Mouse (Mus musculus): ENCODE measurements around the gene Stab2. TPM values are rescaled to one million over a fixed set of nuclear protein-coding genes. Genes with fewer than 3 reads are reported as not detected.
A peak's percentile ranks its signal among the peaks of the same experiment; 100 is the strongest.

Gene Stab2
- polyA plus RNA-seq, 1 experiment from 2014 or later, result 4.0 TPM

DNA sequence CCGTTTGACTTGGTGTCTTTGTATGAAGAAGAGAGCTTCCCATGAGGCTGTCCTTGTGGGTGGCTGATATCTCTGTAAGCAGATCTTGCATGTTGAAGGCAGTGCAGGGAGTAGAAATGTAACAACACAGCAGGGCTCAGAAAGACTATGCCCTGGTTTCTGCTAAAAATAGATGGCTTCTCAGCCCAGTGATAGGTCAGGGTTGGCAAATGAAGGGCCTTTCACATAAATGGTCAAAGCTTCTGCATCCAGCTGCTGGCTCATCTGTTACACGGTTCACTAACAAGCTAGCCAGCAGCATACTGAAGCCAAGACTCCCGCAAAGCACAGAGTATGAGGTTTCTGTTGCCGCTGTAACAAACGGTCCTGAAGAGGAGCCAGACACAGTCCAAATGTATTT lies 34.5 kb downstream of the Stab2 start:
- WGBS, result 66% methylated on average over 5 of the region's 5 CpGs
- H3K9me3 ChIP-seq, result no peaks in the 10 kb centered on the region
- H3K36me3 ChIP-seq, result no peaks in the 10 kb centered on the region
- H3K4me1 ChIP-seq, result peaks cover 11% of the 10 kb centered on the region; the same call in 1 of the 2 replicates
- DNase-seq (ENCODE audit: low spot score), result no peak
- H3K27ac ChIP-seq, result no peak overlapping the region
- no peak overlapping the region for H3K4me3 ChIP-seq
- peaks cover 10% of the 10 kb centered on the region; the same call in 1 of the 2 replicates for H3K27me3 ChIP-seq (ENCODE audit: insufficient read depth, poor library complexity, severe bottlenecking)

DNA sequence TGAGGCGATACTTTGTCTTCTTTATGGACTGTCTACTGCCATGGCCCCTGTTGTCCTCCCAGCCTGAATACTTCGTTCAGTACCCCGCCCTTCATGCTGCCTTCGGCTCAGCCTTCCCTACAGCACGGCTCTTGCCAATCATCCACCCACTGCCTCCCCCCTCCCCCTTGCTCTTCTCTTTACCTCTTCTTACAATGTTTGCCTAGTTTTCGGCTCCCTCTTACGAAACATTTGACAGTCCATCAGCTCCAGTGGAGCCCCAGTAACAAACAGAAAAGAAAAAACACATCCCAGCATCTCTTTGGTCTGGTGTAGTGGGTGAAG lies 35.4 kb downstream of the Stab2 start:
- Histone ChIP-seq H3K36me3 (no peaks in the 10 kb centered on the region), H3K4me1 (peaks cover 11% of the 10 kb centered on the region; the same call in 1 of the 2 replicates), H3K4me3 (peak overlapping the region; percentile 43), H3K27me3 (ENCODE audit: insufficient read depth, poor library complexity, severe bottlenecking) (peaks cover 14% of the 10 kb centered on the region; the same call in 1 of the 2 replicates), H3K9me3 (no peaks in the 10 kb centered on the region), H3K27ac (no peak overlapping the region)
- WGBS, result 44% methylated on average over 7 of the region's 7 CpGs
- DNase-seq (ENCODE audit: low spot score), result no peak

DNA sequence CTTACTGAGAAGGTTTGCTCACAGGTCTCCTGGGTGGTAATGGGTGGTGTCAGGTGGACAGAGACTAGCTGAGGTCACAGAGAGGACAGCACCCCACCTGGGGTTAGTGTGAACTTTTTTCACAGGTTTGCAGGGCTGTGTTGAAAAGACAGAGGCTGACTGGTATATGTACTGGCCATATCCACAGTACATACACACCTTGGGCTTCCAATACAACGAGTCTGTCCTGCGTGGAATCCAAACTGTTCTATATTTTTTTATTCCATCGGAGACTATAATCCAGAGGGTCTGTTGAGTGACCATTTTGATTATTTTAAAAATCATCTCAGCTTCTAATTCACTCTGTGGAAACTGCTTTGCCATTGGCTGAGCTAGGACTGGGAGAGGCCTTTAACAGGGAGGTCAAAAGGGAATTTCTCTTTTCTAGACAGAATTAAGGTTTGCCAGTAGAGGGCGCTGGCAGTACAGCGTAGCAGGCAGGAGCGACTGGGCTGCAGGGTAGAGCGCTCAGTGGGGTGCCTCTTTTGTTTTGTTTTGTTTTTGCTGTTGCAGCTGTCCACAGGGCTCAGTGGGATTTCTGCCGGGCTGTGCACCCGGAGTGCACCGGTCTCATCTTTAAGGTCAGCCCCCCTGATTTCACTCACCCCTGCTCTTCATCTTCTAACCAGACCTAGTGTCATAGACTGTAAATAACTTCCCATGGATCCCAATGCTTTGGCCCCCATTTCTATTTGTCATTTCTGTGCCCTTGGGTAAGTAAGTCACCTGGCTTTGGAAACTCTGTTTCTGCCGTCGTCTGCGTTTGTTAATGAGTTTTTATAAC lies 35.9 kb downstream of the Stab2 start:
- DNase-seq (ENCODE audit: low spot score), result peak; percentile 79
- Histone ChIP-seq H3K9me3 (no peaks in the 10 kb centered on the region), H3K36me3 (no peaks in the 10 kb centered on the region), H3K4me1 (peaks cover 11% of the 10 kb centered on the region; the same call in 1 of the 2 replicates), H3K4me3 (peak overlapping the region; percentile 43), H3K27me3 (ENCODE audit: insufficient read depth, poor library complexity, severe bottlenecking) (peaks cover 14% of the 10 kb centered on the region; the same call in 1 of the 2 replicates), H3K27ac (no peak overlapping the region)
- 23% methylated on average over 13 of the region's 13 CpGs for WGBS

DNA sequence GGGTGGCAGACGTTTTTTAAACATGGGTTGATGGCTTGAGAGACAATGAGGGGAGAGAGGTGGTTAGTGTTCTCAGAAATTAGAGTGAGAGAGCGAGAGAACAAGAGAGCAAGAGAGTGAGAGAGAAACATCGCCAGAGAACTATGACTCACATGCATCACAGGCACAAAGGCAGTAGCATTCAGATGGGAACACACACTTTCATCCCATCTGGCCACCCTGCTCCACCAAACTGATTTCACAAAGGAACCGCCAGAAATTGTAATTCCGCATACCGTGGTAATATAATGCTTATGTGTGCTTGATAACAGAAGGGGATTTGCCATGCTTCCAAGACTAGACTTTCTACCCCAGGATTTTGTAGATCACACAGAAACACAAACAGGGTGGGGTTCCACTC lies 38.5 kb downstream of the Stab2 start:
- H3K27me3 ChIP-seq (ENCODE audit: insufficient read depth, poor library complexity, severe bottlenecking), result peaks cover 22% of the 10 kb centered on the region; the same call in 1 of the 2 replicates
- no peaks in the 10 kb centered on the region for H3K9me3 ChIP-seq
- no peaks in the 10 kb centered on the region for H3K36me3 ChIP-seq
- WGBS, result 81% methylated on average over 6 of the region's 6 CpGs
- no peak overlapping the region for H3K4me3 ChIP-seq
- H3K27ac ChIP-seq, result no peak overlapping the region
- no peak for DNase-seq (ENCODE audit: low spot score)
- peaks cover 11% of the 10 kb centered on the region; the same call in 1 of the 2 replicates for H3K4me1 ChIP-seq

DNA sequence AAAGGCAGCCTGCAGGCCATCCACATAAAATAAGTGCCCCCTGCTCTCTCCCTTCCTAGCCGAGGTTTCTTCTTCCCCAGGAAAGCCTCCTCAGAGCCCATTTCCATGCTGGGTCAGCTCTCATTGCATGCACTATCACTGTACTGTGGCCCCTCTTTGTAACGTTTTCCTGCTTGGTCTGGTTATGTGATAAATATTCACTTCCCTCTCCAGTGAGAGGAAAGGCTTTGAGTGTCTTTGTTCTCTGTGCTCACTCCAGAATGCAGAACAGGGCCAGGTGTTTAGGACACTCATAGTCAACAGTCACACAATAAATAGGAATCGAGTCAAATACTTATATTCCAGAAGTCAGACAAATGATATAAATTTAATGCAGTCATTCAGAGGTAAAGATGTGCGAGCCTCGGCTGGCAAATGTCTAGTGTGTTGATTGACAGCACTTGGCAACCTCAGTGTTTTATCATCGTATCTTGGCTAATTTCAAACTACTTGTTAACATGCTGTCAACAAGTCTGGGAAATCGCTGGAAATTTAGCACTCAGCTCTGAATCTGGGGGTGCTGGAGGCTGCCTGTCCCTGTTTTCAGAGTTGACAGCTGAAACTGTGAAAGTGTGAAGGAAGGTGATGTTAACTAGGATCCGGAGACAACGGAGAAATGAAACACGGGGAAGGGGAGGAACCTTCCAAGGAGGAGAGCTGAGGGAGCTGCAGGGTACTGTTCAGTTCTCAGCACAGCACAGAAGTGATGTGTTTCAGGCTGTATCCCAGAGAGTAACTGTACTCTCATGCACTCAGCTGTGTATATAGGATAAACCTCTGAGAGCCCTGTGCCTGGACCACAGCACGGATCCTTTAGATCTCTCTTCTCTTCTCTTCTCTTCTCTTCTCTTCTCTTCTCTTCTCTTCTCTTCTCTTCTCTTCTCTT lies 46.0 kb downstream of the Stab2 start:
- H3K27me3 ChIP-seq (ENCODE audit: insufficient read depth, poor library complexity, severe bottlenecking), result peaks cover 46% of the 10 kb centered on the region

DNA sequence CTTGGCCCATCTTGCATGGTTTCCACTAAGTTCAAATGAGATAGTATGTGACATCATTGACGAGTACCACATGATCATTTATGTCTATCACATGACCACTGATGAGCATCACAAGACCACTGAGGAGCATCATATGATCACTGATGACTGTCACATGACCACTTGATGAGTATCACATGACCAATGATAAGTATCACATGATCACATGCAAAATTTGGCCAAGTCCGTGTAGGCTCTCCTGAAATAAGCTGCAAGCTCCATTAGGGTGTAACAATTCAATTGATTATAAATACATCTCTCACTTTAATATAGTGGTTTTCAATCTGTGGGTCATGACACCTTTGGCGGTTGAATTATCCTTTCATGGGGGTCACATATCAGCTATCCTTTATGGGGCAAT lies 52.5 kb downstream of the Stab2 start:
- no peaks in the 10 kb centered on the region for H3K4me1 ChIP-seq
- peaks cover 20% of the 10 kb centered on the region for H3K27me3 ChIP-seq (ENCODE audit: insufficient read depth, poor library complexity, severe bottlenecking)
- no peak overlapping the region for H3K4me3 ChIP-seq
- H3K27ac ChIP-seq, result no peak overlapping the region
- no peaks in the 10 kb centered on the region for H3K36me3 ChIP-seq
- DNase-seq (ENCODE audit: low spot score), result no peak
- 89% methylated on average over 3 of the region's 3 CpGs for WGBS
- H3K9me3 ChIP-seq, result no peaks in the 10 kb centered on the region

More for the DNA sequence above, 46.0 kb downstream of the Stab2 start:
- H3K27ac ChIP-seq, result no peak overlapping the region
- H3K36me3 ChIP-seq, result no peaks in the 10 kb centered on the region
- H3K4me3 ChIP-seq, result no peak overlapping the region; the same call in 1 of the 2 replicates
- WGBS, result 33% methylated on average over 11 of the region's 11 CpGs
- H3K9me3 ChIP-seq, result no peaks in the 10 kb centered on the region
- DNase-seq (ENCODE audit: low spot score), result peak; percentile 61
- peaks cover 7% of the 10 kb centered on the region; the same call in 1 of the 2 replicates for H3K4me1 ChIP-seq

DNA sequence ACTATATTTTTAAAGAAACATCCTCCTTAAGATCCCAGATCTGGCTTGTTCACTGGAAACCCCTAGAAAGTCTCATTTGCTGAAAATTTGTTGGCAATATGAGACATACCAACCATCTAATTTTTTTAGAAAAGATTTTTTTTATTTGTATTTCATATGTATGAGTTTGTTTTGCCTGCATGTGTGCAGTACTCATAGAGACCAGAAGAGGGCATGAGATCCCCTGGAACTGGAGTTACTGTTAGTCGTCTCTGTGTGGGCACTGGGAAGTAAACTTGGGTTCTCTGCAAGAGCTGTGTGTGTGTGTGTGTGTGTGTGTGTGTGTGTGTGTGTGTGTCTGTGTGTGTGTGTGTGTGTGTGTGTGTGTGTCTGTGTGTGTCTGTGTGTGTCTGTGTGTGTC lies 55.1 kb downstream of the Stab2 start:
- Histone ChIP-seq H3K27ac (no peak overlapping the region), H3K9me3 (no peaks in the 10 kb centered on the region), H3K27me3 (ENCODE audit: insufficient read depth, poor library complexity, severe bottlenecking) (peaks cover 6% of the 10 kb centered on the region), H3K4me3 (no peak overlapping the region), H3K36me3 (no peaks in the 10 kb centered on the region), H3K4me1 (no peaks in the 10 kb centered on the region)
- 64% methylated on average over 1 of the region's 1 CpGs for WGBS
- DNase-seq (ENCODE audit: low spot score), result peak; percentile 45

DNA sequence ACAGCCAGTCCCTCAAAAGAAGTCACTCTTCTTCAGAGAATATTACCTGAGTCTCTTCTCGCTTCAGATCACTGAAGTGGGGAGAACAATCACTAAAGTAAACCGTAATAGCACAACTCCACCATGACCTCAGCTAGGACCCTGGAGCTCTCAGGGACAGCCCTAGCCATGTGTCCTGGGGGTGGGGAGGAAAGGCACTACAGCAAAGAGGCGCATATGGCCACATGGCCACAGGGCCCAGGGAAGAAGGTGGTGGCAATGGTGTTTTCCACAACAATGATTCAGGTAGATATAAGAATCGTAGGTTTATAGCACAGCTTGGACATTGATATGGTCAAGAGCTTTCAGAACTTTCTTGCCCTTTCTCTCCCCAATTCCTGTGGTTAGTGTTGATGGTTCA lies 57.0 kb downstream of the Stab2 start:
- H3K27me3 ChIP-seq (ENCODE audit: insufficient read depth, poor library complexity, severe bottlenecking), result 0 out of 2 replicates have a peak, but pooled peaks cover 5% of the 10 kb centered on the region
- no peak overlapping the region for H3K4me3 ChIP-seq
- no peaks in the 10 kb centered on the region for H3K9me3 ChIP-seq
- H3K4me1 ChIP-seq, result no peaks in the 10 kb centered on the region; the same call in 1 of the 2 replicates
- WGBS, result 86% methylated on average over 4 of the region's 4 CpGs
- H3K27ac ChIP-seq, result no peak overlapping the region
- DNase-seq (ENCODE audit: low spot score), result peak; percentile 58
- no peaks in the 10 kb centered on the region for H3K36me3 ChIP-seq

DNA sequence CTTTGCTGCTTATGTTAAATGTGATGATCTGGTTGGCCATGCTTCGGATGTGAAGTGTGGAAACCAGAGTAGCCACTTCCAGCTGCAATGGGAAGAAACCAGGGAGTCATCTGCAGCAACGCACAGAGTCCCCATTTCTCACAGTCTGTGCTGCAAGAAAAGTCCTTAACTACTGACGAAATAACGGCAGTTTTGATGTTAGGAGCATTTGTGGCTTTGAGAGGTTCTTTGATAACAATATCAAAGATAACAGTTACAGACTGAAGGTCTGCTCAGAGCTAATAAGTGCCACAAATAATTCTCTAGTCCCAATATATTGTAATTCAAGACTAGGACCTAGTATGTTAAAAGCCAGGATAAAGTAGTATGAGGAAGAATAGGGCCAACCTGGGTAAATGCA lies 57.9 kb downstream of the Stab2 start:
- DNase-seq (ENCODE audit: low spot score), result peak; percentile 65
- no peak overlapping the region for H3K27ac ChIP-seq
- H3K4me3 ChIP-seq, result no peak overlapping the region
- no peaks in the 10 kb centered on the region for H3K36me3 ChIP-seq
- H3K9me3 ChIP-seq, result no peaks in the 10 kb centered on the region
- H3K4me1 ChIP-seq, result no peaks in the 10 kb centered on the region; the same call in 1 of the 2 replicates
- 0 out of 2 replicates have a peak, but pooled peaks cover 5% of the 10 kb centered on the region for H3K27me3 ChIP-seq (ENCODE audit: insufficient read depth, poor library complexity, severe bottlenecking)
- 66% methylated on average over 4 of the region's 4 CpGs for WGBS

DNA sequence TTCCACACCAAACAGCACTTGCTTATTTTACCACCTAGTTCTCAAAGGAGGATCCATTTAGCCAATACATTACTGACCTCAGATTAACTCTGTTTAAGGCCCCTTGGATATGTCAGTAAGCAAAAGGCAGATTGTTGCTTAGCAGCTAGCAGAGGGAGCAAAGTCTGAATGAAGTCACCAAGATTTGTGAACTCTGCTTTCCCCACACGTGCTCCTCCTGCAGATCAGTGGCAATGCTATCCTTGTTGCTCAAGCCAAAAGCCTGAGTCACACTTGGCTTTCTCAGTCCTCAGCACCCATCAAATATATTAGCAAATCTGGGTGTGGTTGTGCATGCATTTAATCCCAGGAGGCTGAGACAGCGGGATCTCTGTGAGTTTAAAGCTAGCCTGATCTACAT lies 60.3 kb downstream of the Stab2 start:
- 72% methylated on average over 2 of the region's 2 CpGs for WGBS

DNA sequence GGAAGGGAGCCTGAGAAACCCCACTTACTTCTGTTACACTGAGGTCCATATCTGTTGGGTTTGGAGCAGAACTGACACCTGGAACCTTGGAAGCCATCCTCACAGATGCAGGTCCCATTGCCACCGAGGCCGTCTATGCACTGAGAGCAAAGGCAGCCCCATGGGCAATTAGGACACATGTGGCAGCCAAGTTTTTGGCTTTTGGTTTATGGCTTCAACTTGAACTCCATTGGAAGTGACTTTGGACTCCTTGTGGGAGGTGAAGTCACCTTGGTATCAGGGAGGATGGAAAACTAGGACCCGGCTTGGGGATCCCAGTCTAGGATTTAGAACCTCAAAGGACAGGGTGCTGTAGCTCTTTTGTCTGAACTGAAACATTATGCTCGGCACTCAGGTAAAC lies 67.2 kb downstream of the Stab2 start:
- Histone ChIP-seq H3K4me3 (no peak overlapping the region), H3K27me3 (ENCODE audit: insufficient read depth, poor library complexity, severe bottlenecking) (no peaks in the 10 kb centered on the region), H3K9me3 (no peaks in the 10 kb centered on the region), H3K36me3 (no peaks in the 10 kb centered on the region), H3K4me1 (peaks cover 9% of the 10 kb centered on the region), H3K27ac (no peak overlapping the region)
- DNase-seq (ENCODE audit: low spot score), result peak; percentile 70
- 84% methylated on average over 4 of the region's 4 CpGs for WGBS

More for the DNA sequence above, 60.3 kb downstream of the Stab2 start:
- no peak overlapping the region for H3K4me3 ChIP-seq
- H3K27ac ChIP-seq, result no peak overlapping the region
- DNase-seq (ENCODE audit: low spot score), result peak; percentile 28
- H3K9me3 ChIP-seq, result no peaks in the 10 kb centered on the region
- no peaks in the 10 kb centered on the region; the same call in 1 of the 2 replicates for H3K4me1 ChIP-seq
- 0 out of 2 replicates have a peak, but pooled peaks cover 5% of the 10 kb centered on the region for H3K27me3 ChIP-seq (ENCODE audit: insufficient read depth, poor library complexity, severe bottlenecking)
- no peaks in the 10 kb centered on the region for H3K36me3 ChIP-seq

DNA sequence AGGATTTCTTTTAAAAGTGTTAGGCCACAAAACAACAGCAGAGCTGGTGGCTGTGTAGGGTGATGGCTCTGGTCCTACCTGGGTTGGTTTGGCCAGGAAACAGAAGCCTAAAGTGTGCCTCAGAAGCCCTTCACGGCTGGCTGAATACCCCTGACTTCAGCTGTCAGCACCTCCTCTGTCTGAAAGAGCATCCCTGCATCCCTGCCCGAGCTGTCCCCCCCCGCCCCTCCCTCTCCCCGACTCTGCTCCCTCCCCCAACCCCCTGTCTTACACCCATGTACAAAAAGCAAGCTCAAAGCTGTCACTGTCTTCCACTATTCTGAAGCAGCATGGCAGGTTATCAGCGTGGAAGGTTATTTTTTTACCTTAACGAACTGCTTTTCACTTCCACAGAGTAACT lies 73.4 kb downstream of the Stab2 start:
- no peaks in the 10 kb centered on the region for H3K9me3 ChIP-seq
- no peak overlapping the region for H3K4me3 ChIP-seq
- no peaks in the 10 kb centered on the region for H3K36me3 ChIP-seq
- H3K27me3 ChIP-seq (ENCODE audit: insufficient read depth, poor library complexity, severe bottlenecking), result no peaks in the 10 kb centered on the region
- H3K27ac ChIP-seq, result no peak overlapping the region
- peaks cover 17% of the 10 kb centered on the region for H3K4me1 ChIP-seq
- WGBS, result 37% methylated on average over 6 of the region's 6 CpGs
- no peak for DNase-seq (ENCODE audit: low spot score)

DNA sequence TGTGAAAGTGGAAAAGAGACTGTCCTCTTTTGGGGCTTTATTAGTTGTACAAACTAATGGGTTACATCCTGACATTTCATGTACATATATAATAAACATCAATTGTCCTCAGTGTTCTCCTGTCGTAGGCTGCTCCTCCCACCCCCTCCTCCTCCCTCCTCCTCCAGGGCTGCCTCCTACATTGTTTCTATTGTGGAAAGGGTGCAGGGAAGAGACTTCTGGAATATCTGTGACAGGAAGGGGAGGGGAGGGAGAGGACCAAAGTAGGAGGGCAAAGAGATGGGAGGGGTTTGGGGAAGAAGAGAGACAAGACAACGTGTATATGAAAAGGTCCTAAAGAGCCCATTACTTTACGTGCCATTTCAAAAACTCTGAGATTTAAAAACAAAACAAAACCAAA lies 73.9 kb downstream of the Stab2 start:
- 45% methylated on average over 3 of the region's 3 CpGs for WGBS
- H3K36me3 ChIP-seq, result no peaks in the 10 kb centered on the region
- no peak overlapping the region for H3K27ac ChIP-seq
- no peaks in the 10 kb centered on the region for H3K27me3 ChIP-seq (ENCODE audit: insufficient read depth, poor library complexity, severe bottlenecking)
- H3K9me3 ChIP-seq, result no peaks in the 10 kb centered on the region
- H3K4me1 ChIP-seq, result peaks cover 17% of the 10 kb centered on the region
- H3K4me3 ChIP-seq, result no peak overlapping the region
- DNase-seq (ENCODE audit: low spot score), result no peak

Measured in heart, embryonic 10.5 days (tissue).